Mouse (Mus musculus) small intestine, adult 2 months (tissue): ENCODE results near the gene Whrn.

Source experiments
- CTCF ChIP-seq: fragments of 200-500 bp; IDR thresholded peaks from 2 replicates; pipeline ENCODE4 v1.5.1; 2012; ENCODE audit warnings: low read depth, mild to moderate bottlenecking, control low read depth, inconsistent platforms, low read length, moderate library complexity, mixed read lengths; ENCODE audit not compliant: insufficient replicate concordance, insufficient read length; ENCODE audit errors: extremely low read depth
- POLR2A ChIP-seq: fragments of 200-500 bp; IDR thresholded peaks from 2 replicates; pipeline ENCODE4 v1.6.1; 2012; ENCODE audit warnings: low read depth, mild to moderate bottlenecking, control low read depth, inconsistent platforms, low read length, moderate library complexity

DNA sequence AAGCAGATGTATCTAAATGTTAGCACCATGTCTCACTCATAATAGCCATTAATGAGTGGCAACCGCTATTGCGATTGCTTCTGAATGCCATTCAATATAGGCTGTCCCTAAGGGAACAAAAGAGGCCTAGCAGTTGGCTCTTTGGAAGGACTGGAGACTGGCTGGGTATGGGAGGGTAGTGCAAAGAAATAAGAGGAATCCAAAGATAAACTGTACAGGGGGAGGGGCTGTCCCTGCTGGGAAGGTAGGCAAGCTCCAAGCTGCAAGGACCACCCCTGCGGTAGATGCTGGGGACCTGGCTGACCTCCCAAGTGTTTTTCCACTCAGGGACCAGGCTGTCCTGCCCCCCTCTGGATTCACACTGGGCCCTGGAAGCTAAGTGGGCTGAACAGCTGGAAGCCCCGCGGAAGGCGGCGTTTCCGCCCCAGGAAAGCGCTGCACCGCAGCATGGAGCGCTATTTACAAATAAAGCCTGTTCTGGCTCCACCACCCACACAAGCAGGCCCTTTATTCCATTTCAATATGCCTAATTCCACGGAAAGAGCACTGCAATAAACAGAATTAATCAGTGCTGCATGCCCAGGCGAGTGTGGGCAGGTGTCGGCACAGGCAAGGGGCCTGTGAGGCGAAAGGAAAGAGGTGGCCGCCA, 36.5 kb downstream of the Whrn start:
- TF ChIP-seq CTCF: no peak
- TF ChIP-seq POLR2A: no peak
